Mouse (Mus musculus): ENCODE measurements at regions not wholly inside any gene's neighbourhood (a gene's known extent, or its start where the extent isn't known, plus 50 kb on each side); places are given as distances from the start of the nearest gene placed in this dataset.
A peak's percentile ranks its signal among the peaks of the same experiment; 100 is the strongest.
"Not testable (repeated sequence)": the region's sequence is repeated elsewhere in the genome, so short reads cannot be mapped to it uniquely, and the experiment has no call there.

DNA sequence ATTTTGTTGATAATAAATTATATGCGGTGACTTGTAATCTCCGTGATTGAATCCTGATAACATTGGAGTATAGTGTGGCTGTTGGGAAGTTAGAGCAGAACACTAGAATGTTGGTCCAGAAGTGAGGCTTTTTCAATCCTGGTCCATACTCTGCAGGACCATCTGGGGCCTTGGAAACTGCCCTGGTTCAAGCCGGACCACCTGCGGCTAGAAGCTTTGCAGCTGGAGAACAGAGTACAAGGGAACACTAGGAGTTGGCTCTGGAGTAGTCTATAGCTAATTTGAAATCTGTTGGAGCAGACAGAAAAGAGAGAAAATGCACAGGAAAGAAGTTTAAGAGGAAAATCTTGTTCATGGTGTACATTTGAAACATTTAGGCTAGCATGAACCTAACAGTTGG is 79.0 kb downstream of the Casp12 start:
- DNase-seq (ENCODE audit: low spot score in 2 of 2): no peak

DNA sequence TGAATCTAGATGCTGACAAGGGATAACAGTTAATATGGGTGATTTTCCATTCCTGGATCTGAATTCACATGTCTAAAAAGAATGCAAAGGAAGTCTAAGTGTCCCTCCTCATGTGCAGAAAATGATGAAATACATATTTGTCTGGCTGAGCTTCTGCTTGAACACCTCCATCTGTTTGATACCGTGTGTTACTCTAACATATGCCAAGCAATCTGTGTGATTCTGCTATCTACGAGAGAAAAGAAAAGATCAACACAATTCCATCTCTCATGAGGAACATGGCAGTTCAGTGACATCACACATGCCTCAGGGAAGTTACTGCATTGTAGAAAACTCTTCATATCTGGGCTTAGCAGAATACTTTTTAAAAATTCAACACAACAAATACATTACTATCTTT is 103.0 kb downstream of the Casp12 start:
- no peak for DNase-seq (ENCODE audit: low spot score in 2 of 2)

DNA sequence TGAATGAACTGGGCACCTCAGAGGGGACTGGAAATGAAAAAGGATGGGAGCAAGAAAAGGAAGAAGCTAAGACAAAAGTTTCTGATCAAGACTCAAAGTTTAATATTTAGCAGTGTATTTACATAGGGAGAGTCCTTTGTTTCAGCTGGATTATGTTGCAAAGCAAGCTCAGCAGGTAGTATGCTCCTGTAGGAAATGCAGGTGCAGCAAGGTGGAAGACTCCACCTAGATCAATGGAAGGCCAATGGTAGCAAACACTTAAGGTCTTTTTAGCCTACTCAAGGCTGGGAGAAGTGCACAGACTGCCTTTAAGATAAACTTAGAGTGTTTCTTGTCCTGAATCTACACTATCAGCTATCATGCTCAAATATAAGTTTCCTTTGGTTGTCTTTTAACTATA is 111.4 kb downstream of the Casp12 start:
- no peak for DNase-seq (ENCODE audit: low spot score in 2 of 2)

DNA sequence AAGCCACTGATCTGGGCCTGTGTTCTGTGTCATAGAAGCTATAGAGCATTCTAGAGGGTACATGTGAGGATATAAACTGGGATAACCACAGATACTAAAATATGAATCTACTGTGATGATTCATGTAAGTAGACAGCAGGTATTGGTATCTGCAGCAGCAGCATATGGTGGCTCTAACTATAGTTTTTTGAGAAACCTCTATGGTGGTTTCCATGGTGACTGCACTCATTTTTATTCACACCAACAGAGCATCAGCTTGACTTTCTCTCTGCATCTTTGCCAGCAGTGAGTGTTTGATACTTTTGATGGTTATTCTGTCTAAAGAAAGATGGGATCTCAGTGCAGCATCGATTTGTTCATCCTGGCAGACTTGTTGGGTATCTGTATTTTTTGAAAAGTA is 126.8 kb downstream of the Casp12 start:
- DNase-seq (ENCODE audit: low spot score in 2 of 2): peak; percentile 21 to 53

DNA sequence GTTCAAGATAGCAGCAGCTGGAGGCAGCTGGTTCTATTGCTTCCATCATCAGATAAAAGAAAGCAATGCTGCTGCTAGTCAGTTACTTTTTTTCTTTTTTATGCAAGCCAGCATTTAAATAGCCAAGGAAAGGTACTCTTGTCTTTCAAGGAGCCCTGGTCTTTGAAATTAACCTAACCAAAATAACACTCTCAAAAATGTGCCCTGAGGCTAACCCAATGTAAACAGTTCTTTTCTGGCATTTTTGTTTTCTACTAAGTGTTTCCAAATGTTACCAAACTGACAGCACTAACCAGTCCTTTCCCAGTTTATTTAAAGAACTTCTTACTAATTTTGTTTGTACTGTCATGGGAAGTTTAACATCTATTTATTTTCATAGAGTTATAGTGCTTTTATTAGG is 129.0 kb downstream of the Casp12 start:
- DNase-seq (ENCODE audit: low spot score in 2 of 2): no peak

DNA sequence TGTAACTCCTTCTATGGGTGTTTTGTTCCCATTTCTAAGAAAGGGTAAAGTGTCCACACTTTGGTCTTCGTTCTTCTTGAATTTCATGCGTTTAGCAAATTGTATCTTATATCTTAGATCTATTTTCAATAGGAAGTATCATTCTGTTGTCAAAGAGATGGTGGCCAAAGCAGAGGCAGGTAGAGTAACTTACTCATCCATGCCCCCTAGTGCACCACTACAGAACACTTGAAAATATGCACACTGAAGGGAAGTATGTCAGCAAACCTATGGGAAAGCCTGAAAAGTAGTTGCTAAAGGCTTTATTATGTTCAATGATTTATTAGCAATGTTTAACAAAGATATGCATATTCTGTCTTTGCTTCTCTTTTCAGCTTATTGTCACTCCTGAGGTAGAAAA is 140.0 kb downstream of the Casp12 start:
- no peak for DNase-seq (ENCODE audit: low spot score in 2 of 2)

DNA sequence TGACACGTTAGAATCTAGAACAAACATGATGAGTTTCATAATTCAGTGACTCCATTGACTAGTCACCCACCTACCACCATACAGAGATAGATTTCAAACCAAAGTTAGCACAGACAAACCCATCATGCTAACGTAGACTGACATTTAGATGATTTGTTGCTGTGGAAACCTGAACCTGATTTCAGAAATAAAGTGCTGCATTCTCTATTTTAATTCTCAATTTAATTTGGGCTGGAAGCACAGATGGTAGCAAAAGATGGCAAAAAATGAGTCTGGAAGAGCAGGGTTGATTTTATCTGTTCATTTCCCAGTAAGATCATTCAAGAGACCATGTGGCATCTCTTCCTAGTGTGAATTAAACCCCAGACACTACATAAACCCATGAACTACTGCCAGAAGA is 151.6 kb downstream of the Casp12 start:
- DNase-seq (ENCODE audit: low spot score in 2 of 2): peak in 1 of 2 experiments; percentile 39

DNA sequence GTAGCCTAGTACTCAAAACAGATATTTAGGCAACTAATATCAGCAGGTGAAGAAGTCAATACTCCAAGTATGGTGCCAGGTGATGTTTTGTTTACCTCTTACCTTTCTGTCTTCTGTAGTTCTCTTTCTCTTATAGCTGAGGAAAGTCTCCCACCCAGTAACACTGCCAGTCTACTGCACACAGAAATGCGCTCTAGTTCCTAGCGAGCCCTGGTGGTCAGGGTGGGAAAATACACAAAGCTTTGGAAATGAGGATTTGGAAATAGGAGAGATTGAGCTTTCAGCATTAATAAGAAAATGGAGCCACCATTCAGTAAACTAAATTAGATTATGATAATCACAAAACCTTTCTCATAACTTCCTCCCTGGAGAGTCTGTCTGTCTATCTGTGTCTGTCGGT is 153.1 kb downstream of the Casp12 start:
- DNase-seq (ENCODE audit: low spot score in 2 of 2): peak in 1 of 2 experiments; percentile 24

DNA sequence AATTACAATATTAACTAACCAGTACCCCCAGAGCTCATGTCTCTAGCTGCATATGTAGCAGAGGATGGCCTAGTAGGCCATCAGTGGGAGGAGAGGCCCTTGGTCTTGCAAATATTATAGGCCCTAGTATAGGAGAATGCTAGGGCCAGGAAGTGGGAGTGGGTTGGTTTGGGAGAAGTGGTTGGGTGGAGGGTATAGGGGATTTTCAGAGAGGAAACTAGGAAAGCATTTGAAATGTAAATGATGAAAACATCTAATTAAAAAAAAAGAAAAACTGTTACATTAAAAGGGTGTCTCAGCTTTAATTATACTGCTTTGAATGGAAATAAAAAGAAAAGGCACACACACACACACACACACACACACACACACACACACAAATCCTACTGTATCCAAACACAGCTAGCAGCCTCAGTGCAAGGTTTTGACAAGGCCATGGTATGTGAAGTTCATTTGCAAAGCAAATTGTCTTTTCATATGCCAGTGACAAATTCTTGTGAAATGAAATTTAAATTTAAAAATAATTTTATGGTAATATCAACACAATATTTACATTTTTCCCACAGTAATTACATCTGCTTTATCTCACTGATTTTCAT is 180.6 kb downstream of the Casp12 start:
- DNase-seq (ENCODE audit: low spot score in 2 of 2): no peak

DNA sequence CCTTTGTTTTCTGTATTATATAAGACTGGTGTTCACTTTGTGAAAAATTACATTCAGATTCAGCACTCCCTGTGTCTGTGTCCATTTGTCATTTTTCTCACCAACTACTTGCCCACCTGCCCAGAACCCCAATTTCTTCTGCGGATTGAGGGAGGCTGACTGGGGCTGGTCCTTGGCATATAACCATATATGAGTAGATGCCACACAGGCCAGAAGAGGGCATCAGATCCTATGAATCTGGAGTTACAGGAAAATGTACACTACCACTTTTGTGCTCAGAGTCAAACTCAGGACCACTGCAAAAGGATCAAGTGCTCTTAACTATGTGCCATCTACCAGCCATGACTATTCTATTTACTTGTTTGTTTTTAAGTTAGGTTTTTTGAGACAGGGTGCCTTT is 197.4 kb downstream of the Casp12 start:
- DNase-seq (ENCODE audit: low spot score in 2 of 2): no peak

DNA sequence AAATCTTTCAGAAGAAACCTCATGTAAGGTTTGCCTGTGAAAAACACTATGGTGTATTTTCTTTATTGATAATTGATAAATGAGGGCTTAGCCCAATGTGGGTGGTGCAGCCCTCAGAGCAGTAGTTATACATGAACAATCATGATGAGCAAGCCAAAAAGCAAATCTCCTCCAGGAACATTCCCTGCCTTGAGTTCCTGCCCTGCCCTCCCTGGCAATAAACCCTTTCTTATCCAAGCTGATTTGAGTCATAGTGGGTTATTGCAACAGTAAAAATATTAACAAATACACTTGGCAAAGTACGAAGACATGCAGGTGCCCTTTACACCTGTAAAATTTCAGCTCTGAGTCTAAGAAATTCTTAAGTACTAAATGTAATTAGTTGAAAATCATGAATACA is 229.8 kb downstream of the Casp12 start:
- no peak for DNase-seq (ENCODE audit: low spot score in 2 of 2)

DNA sequence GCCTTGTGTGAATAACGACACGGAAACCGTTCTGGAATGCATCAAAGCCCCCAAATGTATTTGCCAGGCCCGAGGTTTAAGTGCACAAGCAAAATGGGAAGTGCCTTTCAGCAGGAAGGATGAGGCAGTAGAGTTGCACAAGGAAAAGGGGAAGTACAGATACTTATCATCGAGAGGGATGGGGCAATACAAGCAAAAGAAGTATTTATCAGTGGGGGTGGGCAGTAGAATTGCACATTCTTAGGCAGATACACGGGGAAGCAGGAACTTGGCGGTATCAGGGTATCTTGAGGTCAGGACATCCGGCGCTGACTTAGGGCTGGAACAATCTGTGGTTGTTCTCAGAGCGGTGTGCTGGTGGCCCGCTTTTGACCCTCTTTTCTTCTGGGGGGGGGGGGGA is 232.9 kb downstream of the Casp12 start:
- not testable (repeated sequence) for DNase-seq (ENCODE audit: low spot score in 2 of 2)

DNA sequence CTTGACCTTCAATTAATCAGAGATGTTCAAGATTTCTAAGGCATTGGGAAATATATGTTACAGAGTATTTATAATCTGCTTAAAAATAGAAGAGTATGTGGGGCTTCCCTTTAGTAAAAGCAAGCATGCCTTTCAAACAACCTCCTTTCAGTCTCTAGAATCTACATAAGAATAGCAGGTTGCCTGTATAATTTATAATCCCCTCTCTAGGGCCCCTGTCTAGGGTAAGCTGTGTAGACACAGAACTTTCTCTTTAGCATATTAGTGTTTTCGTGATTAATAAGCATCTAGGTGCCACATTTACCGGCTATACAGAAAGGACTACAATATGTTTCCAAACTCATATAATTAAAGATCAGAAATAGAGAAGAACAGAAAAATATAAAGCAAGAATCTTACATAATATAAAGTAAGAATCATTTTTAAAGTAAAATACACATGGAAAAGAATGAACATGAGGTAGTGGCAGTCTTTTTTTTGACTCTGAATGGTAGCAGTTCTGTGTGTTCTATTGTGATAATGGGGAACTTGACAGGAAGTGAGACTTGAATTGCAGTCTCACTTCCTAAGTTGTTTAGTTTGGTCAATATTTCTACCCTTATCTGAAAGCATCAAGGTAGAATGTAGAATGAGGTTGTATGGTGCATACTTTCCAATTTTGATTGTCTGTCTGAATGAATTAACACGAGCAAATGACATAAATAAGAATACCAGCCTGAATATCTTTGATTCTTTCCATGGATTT is 250.8 kb downstream of the Casp12 start:
- no peak for DNase-seq (ENCODE audit: low spot score in 2 of 2)

DNA sequence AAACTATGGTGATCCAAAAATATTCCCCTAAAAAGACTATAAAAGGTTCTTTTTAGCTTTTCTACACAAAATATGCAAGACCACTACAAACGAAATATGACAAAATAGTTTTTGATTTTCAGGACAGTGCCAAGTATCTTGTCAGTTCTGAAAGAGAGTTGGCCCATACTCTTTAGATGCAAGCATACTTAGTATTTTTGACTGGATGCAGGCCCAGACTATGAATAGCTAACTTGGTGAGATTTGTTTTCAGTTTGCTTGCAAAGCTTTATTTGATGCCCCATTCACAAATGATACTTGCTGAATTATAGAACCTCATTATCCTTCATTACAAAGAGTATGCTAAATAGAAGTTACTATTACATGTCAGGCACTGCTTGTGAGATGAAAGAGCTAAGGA is 258.8 kb downstream of the Casp12 start:
- DNase-seq (ENCODE audit: low spot score in 2 of 2): no peak

DNA sequence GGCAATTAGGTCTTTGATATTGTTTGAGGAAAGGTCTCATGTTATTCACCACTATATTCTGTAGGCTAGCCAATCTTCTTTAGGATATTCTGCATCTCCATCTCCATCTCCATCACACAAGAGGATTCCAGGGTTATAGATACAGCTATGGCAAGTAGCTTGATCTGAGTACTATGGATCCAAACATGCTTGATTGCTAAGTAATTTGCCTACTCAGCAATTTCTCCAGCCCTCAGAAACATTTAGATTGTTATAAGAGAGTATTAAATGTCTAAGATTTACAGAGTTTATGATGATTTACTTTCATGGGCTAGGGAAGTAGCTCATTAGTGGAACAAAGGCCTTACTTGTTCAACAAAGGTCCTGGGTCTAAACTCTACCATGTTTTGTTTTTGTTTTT is 259.8 kb downstream of the Casp12 start:
- no peak for DNase-seq (ENCODE audit: low spot score in 2 of 2)

DNA sequence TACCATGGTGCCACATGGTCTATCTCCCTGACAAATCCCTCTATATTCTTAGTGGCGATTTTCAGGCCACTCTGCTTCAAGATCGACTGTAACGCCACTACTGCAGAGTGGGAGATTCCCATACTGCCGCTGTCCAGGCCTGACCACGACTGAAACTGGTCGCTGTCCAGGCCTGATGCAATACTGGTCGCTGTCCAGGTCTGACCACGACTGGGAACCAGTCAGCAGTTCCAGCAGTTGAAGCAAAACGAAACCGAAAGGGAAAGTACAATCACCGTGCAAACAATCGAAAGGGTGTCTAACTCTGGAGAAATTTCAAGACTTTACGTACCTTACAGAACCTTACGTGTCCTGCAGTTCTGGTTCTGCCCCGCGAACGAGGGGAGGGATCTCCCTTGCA is 271.5 kb downstream of the Casp12 start:
- DNase-seq (ENCODE audit: low spot score in 2 of 2): no peak

DNA sequence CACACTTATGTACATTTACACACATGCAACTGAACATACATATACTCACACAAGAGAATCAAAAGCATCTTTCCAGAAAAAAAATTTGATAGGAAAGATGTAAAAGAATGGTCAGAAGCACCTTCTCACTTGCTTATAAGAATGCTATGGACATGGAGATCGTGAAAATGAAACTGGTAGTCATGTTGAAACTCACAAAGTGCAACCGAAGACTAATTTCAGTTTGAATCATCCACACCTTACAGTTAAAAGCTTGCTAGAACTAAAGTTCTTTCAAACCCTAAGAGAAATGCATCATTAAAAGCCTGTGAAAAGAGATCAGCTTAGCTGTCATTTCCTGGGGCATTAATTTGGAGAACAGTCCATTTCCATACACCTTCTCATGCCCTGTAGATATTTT is 278.2 kb downstream of the Casp12 start:
- DNase-seq (ENCODE audit: low spot score in 2 of 2): no peak

DNA sequence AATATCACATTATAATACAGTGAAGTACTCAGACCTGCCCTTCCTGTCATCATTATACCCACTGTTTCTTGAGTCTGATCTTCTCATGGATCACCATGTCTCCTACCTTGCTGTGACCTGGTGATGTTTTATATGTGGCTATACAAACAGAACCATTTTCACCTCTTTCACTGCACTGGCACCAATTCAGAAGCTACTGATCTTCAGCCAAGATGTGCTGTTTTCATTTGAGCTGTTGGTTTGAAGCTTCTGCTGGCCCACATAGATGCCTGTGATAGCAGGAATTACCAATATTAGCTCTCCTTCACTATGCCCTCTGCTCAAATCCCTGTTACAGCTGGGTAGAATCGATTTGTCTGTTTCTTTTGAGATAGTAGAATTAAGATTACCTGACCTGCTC is 282.3 kb downstream of the Casp12 start:
- no peak for DNase-seq (ENCODE audit: low spot score in 2 of 2)

DNA sequence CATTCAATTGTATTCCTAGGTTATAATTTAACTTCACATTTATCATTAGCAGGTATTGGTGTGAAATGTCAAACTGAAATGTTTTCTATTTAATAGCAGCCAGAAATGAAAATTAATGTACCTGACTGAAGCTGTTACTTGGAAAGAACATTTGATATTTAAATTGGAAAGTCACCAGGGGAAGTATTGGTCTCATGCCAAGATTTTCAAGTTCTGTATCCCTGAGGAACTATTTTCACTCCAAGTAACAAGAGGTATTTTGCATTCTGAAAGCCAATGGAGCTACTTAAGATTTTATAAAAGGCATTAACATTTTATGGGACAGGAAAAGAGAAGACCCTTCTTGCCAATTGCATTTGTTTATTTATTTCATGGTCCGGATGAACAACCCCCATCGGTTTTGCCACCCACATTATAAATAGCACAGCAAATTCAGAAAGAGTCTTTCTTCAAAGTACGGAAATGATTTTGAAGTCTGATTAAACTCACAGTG is 289.3 kb downstream of the Casp12 start:
- no peak for DNase-seq (ENCODE audit: low spot score in 2 of 2)

DNA sequence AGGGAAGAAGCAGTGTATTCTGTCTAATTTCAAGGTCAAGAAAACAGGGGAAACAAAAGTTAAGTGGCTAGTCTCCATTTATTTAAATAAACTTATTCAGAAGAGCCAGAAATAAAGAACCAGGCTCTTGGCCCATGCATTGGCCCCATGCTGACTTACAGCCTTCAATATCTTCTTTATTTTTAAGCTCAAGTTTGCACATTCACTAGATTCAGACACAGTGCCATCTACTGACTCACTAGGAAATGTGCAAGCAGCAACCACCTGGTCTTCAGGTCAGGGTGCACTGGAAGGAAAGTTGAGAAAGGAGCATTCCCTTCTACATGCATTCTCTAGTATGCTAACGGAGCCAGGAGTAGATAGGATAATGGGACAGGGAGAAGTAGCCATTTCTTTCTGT is 289.7 kb downstream of the Casp12 start:
- DNase-seq (ENCODE audit: low spot score in 2 of 2): no peak

DNA sequence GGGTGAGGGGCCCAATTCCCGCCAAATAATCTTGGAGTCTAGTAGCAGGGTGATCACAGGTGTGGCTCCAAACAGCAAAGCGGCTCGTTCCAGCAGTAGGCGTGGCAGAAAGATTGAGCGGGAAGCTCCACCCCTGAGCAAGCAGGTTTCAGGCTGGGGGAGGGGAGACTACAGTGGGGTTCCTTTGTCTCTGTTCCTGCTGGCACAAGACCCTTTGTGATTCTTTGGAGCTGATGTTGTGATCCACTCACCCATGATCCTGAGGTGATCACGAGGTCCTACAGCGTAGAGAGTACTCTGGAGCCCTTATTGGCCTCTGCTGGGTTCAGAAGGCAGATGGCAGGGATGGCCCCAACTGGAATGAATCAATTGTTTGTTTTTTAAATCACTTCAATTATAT is 318.7 kb downstream of the Casp12 start:
- no peak for DNase-seq (ENCODE audit: low spot score in 2 of 2)

DNA sequence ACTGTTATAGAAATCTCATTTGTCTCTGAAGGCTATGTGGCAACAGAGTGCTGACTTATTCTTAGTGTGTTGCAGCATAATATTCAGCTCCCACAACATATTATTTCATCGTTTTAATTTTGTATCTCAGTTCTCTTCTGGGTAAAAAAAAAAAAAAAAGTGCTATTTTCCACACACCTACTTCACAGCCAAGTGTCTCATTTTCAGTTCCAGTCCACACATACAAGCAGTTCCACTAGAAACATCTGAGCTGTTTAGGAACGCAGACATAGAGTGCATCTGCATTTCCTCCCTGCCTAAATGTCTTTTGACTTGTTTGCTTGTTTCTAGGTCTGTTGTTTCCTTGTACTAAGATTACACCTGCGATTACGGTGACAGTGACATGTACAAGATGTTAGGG is 328.3 kb downstream of the Casp12 start:
- no peak for DNase-seq (ENCODE audit: low spot score in 2 of 2)

DNA sequence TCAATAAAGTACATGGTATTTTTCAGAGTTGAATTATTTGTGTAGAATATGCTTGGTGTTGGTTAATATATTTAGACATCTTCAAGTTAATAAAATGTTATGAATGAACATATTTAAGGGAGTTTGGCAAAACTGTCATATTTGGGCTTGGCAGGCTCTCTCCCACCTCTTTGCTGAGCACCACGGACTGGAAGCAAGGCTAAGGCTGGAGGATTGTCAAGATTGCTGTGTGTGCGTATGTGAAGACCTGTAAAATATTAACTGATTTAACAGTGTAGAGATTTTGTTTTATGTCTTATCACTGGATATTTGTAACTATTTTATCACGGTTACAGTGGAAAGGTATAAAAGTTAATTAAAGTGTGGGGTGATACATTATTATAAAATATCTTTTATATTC is 363.3 kb downstream of the Casp12 start:
- no peak for DNase-seq (ENCODE audit: low spot score in 2 of 2)

DNA sequence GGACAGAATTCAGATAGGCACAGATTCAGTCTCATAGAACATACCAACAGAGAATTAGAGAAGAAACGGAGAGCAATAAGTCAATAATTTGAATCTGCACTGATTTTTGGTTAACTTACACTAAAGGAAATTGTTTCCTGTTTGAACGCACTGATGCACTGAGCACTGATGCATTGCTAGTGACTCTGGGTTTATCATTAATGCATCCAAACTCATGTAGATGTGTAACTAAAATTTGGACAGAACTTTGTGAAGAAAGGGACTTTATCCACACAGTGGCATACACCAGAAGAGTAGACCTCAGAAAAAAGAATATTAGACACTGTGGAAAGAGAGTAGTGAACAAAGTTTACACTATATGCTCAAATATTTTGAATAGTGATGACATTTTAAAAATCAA is 364.2 kb downstream of the Casp12 start:
- no peak for DNase-seq (ENCODE audit: low spot score in 2 of 2)

All from right cerebral cortex, postnatal 10 days (tissue).